Mouse (Mus musculus): Measurements from ENCODE around the gene Ube2j1. TPM values are rescaled to one million over a fixed set of nuclear protein-coding genes. Genes with fewer than 3 reads are reported as not detected.

The Ube2j1 gene
- polyA plus RNA-seq, 1 experiment from 2014 or later: 30.2 TPM

DNA sequence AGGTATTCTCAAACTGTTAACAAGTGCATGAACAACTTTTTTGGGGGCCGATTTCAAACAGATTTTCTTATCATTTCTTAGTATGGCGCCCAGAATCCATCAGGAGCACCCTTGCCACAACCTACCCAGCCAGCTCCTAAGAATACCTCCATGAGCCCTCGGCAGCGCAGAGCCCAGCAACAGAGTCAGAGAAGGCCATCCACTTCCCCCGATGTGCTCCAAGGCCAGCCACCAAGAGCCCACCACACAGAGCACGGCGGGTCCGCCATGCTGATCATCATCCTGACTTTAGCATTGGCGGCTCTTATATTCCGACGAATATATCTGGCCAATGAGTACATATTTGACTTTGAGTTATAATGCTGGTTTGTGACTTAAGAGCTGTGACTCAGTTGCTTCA, 18.4 kb downstream of the Ube2j1 start:
- H3K9me3 ChIP-seq (ENCODE audit: control insufficient read depth, low read length): no peaks in the 10 kb centered on the region
- ATAC-seq (ENCODE audit: insufficient number of reproducible peaks, insufficient read depth, low FRiP score, low read depth): no peak
- H3K27me3 ChIP-seq (ENCODE audit: control insufficient read depth, insufficient read depth, low read length): no peaks in the 10 kb centered on the region
- H3K27ac ChIP-seq (replicated peaks in 1 of 2; ENCODE audit: control insufficient read depth in 1 of 2, insufficient read depth in 1 of 2, low read depth in 2 of 2, low read length in 2 of 2): no peak overlapping the region
- no peak overlapping the region for H3K4me2 ChIP-seq (ENCODE audit: low read length)
- no peaks in the 10 kb centered on the region for H3K4me1 ChIP-seq (ENCODE audit: control insufficient read depth in 2 of 2, insufficient read depth in 2 of 2, low read length in 2 of 2)
- no peak overlapping the region for H3K9ac ChIP-seq (ENCODE audit: low read length)
- peaks cover 87% of the 10 kb centered on the region for H3K36me3 ChIP-seq (ENCODE audit: control insufficient read depth, insufficient read depth, low read length)
- 96% methylated on average over 11 of the region's 11 CpGs for WGBS
- H3K4me3 ChIP-seq (ENCODE audit: control insufficient read depth in 1 of 2, insufficient read depth in 1 of 2, low read depth in 1 of 2, low read length in 2 of 2): no peak overlapping the region

GRCm38 (mm10) chr4:33052055-33052454, 20.8 kb downstream of the Ube2j1 start:
- no peak overlapping the region for H3K27ac ChIP-seq (replicated peaks in 1 of 2; ENCODE audit: control insufficient read depth in 1 of 2, insufficient read depth in 1 of 2, low read depth in 2 of 2, low read length in 2 of 2)
- ATAC-seq (ENCODE audit: insufficient number of reproducible peaks, insufficient read depth, low FRiP score, low read depth): no peak
- H3K4me2 ChIP-seq (ENCODE audit: low read length): no peak overlapping the region
- H3K9me3 ChIP-seq (ENCODE audit: control insufficient read depth, low read length): no peaks in the 10 kb centered on the region
- no peak overlapping the region for H3K4me3 ChIP-seq (ENCODE audit: control insufficient read depth in 1 of 2, insufficient read depth in 1 of 2, low read depth in 1 of 2, low read length in 2 of 2)
- no peak overlapping the region for H3K9ac ChIP-seq (ENCODE audit: low read length)
- peaks cover 62% of the 10 kb centered on the region for H3K36me3 ChIP-seq (ENCODE audit: control insufficient read depth, insufficient read depth, low read length)
- H3K4me1 ChIP-seq (ENCODE audit: control insufficient read depth in 2 of 2, insufficient read depth in 2 of 2, low read length in 2 of 2): no peaks in the 10 kb centered on the region
- WGBS: 96% methylated on average over 3 of the region's 3 CpGs
- no peaks in the 10 kb centered on the region for H3K27me3 ChIP-seq (ENCODE audit: control insufficient read depth, insufficient read depth, low read length)

GRCm38 (mm10) chr4:33052650-33053049, 21.4 kb downstream of the Ube2j1 start:
- no peak overlapping the region for H3K27ac ChIP-seq (replicated peaks in 1 of 2; ENCODE audit: control insufficient read depth in 1 of 2, insufficient read depth in 1 of 2, low read depth in 2 of 2, low read length in 2 of 2)
- no peaks in the 10 kb centered on the region for H3K9me3 ChIP-seq (ENCODE audit: control insufficient read depth, low read length)
- ATAC-seq (ENCODE audit: insufficient number of reproducible peaks, insufficient read depth, low FRiP score, low read depth): no peak
- 89% methylated on average over 5 of the region's 5 CpGs for whole genome bisulfite sequencing
- H3K27me3 ChIP-seq (ENCODE audit: control insufficient read depth, insufficient read depth, low read length): no peaks in the 10 kb centered on the region
- H3K36me3 ChIP-seq (ENCODE audit: control insufficient read depth, insufficient read depth, low read length): peaks cover 56% of the 10 kb centered on the region
- no peaks in the 10 kb centered on the region for H3K4me1 ChIP-seq (ENCODE audit: control insufficient read depth in 2 of 2, insufficient read depth in 2 of 2, low read length in 2 of 2)
- no peak overlapping the region for H3K9ac ChIP-seq (ENCODE audit: low read length)
- no peak overlapping the region for H3K4me2 ChIP-seq (ENCODE audit: low read length)
- no peak overlapping the region for H3K4me3 ChIP-seq (ENCODE audit: control insufficient read depth in 1 of 2, insufficient read depth in 1 of 2, low read depth in 1 of 2, low read length in 2 of 2)

DNA sequence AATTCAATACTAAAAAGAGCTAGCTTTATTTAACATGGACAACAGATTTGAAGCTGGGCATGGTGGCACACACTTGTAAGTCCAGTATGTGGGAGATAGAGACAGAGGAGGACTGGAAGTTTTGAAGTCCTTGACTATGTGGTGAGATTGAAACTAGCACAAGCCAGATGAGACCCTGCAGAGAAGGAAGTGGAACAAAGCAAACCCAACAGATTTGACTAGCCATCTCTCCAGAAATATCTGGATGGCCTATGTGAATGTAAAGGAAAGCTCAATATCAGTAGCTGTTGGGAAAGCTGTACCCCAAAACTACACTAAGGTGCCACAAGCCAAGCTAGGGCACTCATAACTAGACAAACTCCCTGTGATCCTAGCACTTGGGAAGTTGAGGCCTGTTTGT, 23.2 kb downstream of the Ube2j1 start:
- Histone ChIP-seq H3K4me3 (ENCODE audit: control insufficient read depth in 1 of 2, insufficient read depth in 1 of 2, low read depth in 1 of 2, low read length in 2 of 2) (no peak overlapping the region), H3K9me3 (ENCODE audit: control insufficient read depth, low read length) (no peaks in the 10 kb centered on the region), H3K27me3 (ENCODE audit: control insufficient read depth, insufficient read depth, low read length) (no peaks in the 10 kb centered on the region), H3K9ac (ENCODE audit: low read length) (no peak overlapping the region), H3K27ac (replicated peaks in 1 of 2; ENCODE audit: control insufficient read depth in 1 of 2, insufficient read depth in 1 of 2, low read depth in 2 of 2, low read length in 2 of 2) (no peak overlapping the region), H3K4me2 (ENCODE audit: low read length) (no peak overlapping the region), H3K36me3 (ENCODE audit: control insufficient read depth, insufficient read depth, low read length) (peaks cover 38% of the 10 kb centered on the region), H3K4me1 (ENCODE audit: control insufficient read depth in 2 of 2, insufficient read depth in 2 of 2, low read length in 2 of 2) (no peaks in the 10 kb centered on the region)
- no peak for ATAC-seq (ENCODE audit: insufficient number of reproducible peaks, insufficient read depth, low FRiP score, low read depth)

DNA sequence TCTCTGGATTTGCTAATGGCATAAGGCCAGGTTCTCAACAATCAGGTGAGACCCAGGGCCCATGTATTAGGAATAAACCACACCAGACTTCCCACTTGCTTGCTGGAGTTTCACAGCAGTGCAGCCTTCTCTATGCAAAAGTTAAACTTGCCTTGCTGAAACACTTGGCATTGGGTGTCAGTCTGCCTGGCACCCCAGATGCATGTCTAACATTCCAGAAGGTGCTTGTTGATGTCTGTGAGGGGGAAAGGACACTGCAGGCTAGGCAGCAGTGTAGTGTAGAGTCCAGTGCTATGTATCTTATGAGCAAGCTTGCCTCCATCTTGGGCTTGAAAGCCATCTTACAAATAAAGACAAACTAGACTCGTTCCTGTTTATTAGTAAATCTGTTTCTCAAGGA, 25.1 kb downstream of the Ube2j1 start:
- ATAC-seq (ENCODE audit: insufficient number of reproducible peaks, insufficient read depth, low FRiP score, low read depth): no peak
- Histone ChIP-seq H3K9ac (ENCODE audit: low read length) (no peak overlapping the region), H3K27ac (replicated peaks in 1 of 2; ENCODE audit: control insufficient read depth in 1 of 2, insufficient read depth in 1 of 2, low read depth in 2 of 2, low read length in 2 of 2) (no peak overlapping the region), H3K36me3 (ENCODE audit: control insufficient read depth, insufficient read depth, low read length) (peaks cover 20% of the 10 kb centered on the region), H3K4me2 (ENCODE audit: low read length) (no peak overlapping the region), H3K27me3 (ENCODE audit: control insufficient read depth, insufficient read depth, low read length) (no peaks in the 10 kb centered on the region), H3K4me1 (ENCODE audit: control insufficient read depth in 2 of 2, insufficient read depth in 2 of 2, low read length in 2 of 2) (peaks cover 0 to 3% of the 10 kb centered on the region in 2 experiments; a peak in 2 of 4 replicates), H3K4me3 (ENCODE audit: control insufficient read depth in 1 of 2, insufficient read depth in 1 of 2, low read depth in 1 of 2, low read length in 2 of 2) (no peak overlapping the region), H3K9me3 (ENCODE audit: control insufficient read depth, low read length) (no peaks in the 10 kb centered on the region)
- WGBS: 79% methylated on average over 1 of the region's 1 CpGs

GRCm38 (mm10) chr4:33057890-33058687, 26.9 kb downstream of the Ube2j1 start:
- WGBS: 63% methylated on average over 11 of the region's 11 CpGs
- Histone ChIP-seq H3K4me2 (ENCODE audit: low read length) (no peak overlapping the region), H3K9me3 (ENCODE audit: control insufficient read depth, low read length) (no peaks in the 10 kb centered on the region), H3K9ac (ENCODE audit: low read length) (no peak overlapping the region), H3K27me3 (ENCODE audit: control insufficient read depth, insufficient read depth, low read length) (no peaks in the 10 kb centered on the region), H3K27ac (replicated peaks in 1 of 2; ENCODE audit: control insufficient read depth in 1 of 2, insufficient read depth in 1 of 2, low read depth in 2 of 2, low read length in 2 of 2) (no peak overlapping the region), H3K4me3 (ENCODE audit: control insufficient read depth in 1 of 2, insufficient read depth in 1 of 2, low read depth in 1 of 2, low read length in 2 of 2) (no peak overlapping the region), H3K36me3 (ENCODE audit: control insufficient read depth, insufficient read depth, low read length) (peaks cover 3% of the 10 kb centered on the region; the same call in 1 of the 2 replicates), H3K4me1 (ENCODE audit: control insufficient read depth in 2 of 2, insufficient read depth in 2 of 2, low read length in 2 of 2) (peaks cover 0 to 3% of the 10 kb centered on the region in 2 experiments; a peak in 2 of 4 replicates)
- ATAC-seq (ENCODE audit: insufficient number of reproducible peaks, insufficient read depth, low FRiP score, low read depth): no peak

GRCm38 (mm10) chr4:33061158-33061557, 29.9 kb downstream of the Ube2j1 start:
- ATAC-seq (ENCODE audit: insufficient number of reproducible peaks, insufficient read depth, low FRiP score, low read depth): no peak
- H3K4me2 ChIP-seq (ENCODE audit: low read length): no peak overlapping the region
- H3K27me3 ChIP-seq (ENCODE audit: control insufficient read depth, insufficient read depth, low read length): no peaks in the 10 kb centered on the region
- no peaks in the 10 kb centered on the region for H3K9me3 ChIP-seq (ENCODE audit: control insufficient read depth, low read length)
- H3K4me3 ChIP-seq (ENCODE audit: control insufficient read depth in 1 of 2, insufficient read depth in 1 of 2, low read depth in 1 of 2, low read length in 2 of 2): no peak overlapping the region
- H3K4me1 ChIP-seq (ENCODE audit: control insufficient read depth in 2 of 2, insufficient read depth in 2 of 2, low read length in 2 of 2): peaks cover 4 to 6% of the 10 kb centered on the region in 2 experiments; a peak in 3 of 4 replicates
- no peak overlapping the region for H3K27ac ChIP-seq (replicated peaks in 1 of 2; ENCODE audit: control insufficient read depth in 1 of 2, insufficient read depth in 1 of 2, low read depth in 2 of 2, low read length in 2 of 2)
- H3K36me3 ChIP-seq (ENCODE audit: control insufficient read depth, insufficient read depth, low read length): no peaks in the 10 kb centered on the region
- 29% methylated on average over 7 of the region's 7 CpGs for WGBS
- H3K9ac ChIP-seq (ENCODE audit: low read length): no peak overlapping the region

GRCm38 (mm10) chr4:33062981-33063380, 31.8 kb downstream of the Ube2j1 start, which contains the start of gene Gabrr2:
Gene Gabrr2, plus strand, starts transcription at chr4:33062999.
- Histone ChIP-seq H3K9ac (ENCODE audit: low read length) (no peak within 1 kb of the TSS), H3K9me3 (ENCODE audit: control insufficient read depth, low read length) (no peaks in the 10 kb centered on the region), H3K36me3 (ENCODE audit: control insufficient read depth, insufficient read depth, low read length) (no peaks in the 10 kb centered on the region), H3K4me1 (ENCODE audit: control insufficient read depth in 2 of 2, insufficient read depth in 2 of 2, low read length in 2 of 2) (peaks cover 9 to 11% of the 10 kb centered on the region in 2 experiments; a peak in 3 of 4 replicates), H3K4me3 (ENCODE audit: control insufficient read depth in 1 of 2, insufficient read depth in 1 of 2, low read depth in 1 of 2, low read length in 2 of 2) (no peak within 1 kb of the TSS), H3K27ac (replicated peaks in 1 of 2; ENCODE audit: control insufficient read depth in 1 of 2, insufficient read depth in 1 of 2, low read depth in 2 of 2, low read length in 2 of 2) (no peak within 1 kb of the TSS), H3K4me2 (ENCODE audit: low read length) (no peak within 1 kb of the TSS), H3K27me3 (ENCODE audit: control insufficient read depth, insufficient read depth, low read length) (no peaks in the 10 kb centered on the region)
- no peak for ATAC-seq (ENCODE audit: insufficient number of reproducible peaks, insufficient read depth, low FRiP score, low read depth)
- WGBS: 81% methylated on average over 4 of the region's 4 CpGs

Measured in heart, embryonic 14.5 days (tissue).